Mouse (Mus musculus): ENCODE measurements around the gene Ucp3. TPM values are rescaled to one million over a fixed set of nuclear protein-coding genes. Genes with fewer than 3 reads are reported as not detected.

The Ucp3 gene
- total and polyA plus RNA-seq, 3 experiments = 0.33 TPM; not detected in 2

DNA sequence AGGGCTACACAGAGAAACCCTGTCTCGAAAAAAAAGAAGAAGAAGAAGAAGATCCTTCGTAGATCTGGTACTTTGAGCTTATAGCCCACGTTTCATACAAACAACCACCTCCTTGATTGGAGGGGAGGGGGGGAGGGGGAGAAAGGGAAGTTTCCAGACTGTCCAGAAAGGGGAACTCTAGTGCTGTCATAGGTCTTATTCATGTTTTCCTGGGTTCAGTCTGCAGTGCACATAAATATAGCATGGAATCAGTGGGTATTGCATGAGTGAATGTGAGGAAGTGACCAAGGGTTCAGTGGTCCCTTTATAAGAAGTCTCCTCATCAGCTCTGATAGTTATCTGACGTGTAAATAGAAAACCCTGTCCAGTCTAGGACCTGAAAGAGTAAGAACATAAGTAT, 29.1 kb upstream of the Ucp3 start:
- Histone ChIP-seq H3K4me1 (ENCODE audit: insufficient read depth, low read depth, low read length) (peaks cover 5% of the 10 kb centered on the region; the same call in 1 of the 2 replicates), H3K36me3 (replicated peaks) (peaks cover 83% of the 10 kb centered on the region), H3K4me3 (ENCODE audit: low read depth, low read length) (no peak overlapping the region), H3K9me3 (replicated peaks) (no peaks in the 10 kb centered on the region), H3K27me3 (ENCODE audit: insufficient read depth, low read length) (no peaks in the 10 kb centered on the region)
- TF ChIP-seq GATA1 (IDR thresholded peaks at IDR 0.05; ENCODE audit: borderline replicate concordance, low read length) = no peak
- TF ChIP-seq POLR2AphosphoS5 (IDR thresholded peaks at IDR 0.05; ENCODE audit: insufficient replicate concordance, low read depth, low read length) = no peak
- TF ChIP-seq TAL1 (conservative IDR thresholded peaks at IDR 0.05; ENCODE audit: low read depth, low read length) = no peak
- no peak for TF ChIP-seq GATA2 (IDR thresholded peaks at IDR 0.05; ENCODE audit: borderline replicate concordance, low read depth, low read length)
- no peak for TF ChIP-seq CTCF (IDR thresholded peaks at IDR 0.05; ENCODE audit: low read depth, low read length)
- no peak for ATAC-seq (ENCODE audit: extremely low read depth, insufficient number of reproducible peaks, low FRiP score, poor library complexity, severe bottlenecking)
- DNase-seq (ENCODE audit: low spot score) = peak; percentile 29

DNA sequence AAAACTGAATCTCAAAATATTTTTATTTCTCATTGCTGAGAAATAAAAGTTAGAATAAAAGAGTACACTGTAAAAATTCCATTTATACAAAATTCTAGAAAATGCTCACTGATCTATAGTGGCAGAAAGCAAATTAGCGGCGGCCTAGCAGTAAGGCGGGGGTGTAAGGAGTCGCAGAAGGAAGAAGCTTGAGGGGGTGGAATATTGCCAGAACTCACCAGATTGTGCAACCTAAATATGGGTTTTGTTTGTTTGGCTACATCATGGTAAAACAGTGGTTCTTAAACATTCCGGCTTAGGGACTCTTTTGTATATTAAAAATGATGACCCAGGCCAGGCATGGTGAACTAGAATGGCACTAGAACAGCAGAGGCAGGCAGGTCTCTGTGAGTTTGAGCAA, 26.5 kb upstream of the Ucp3 start:
- ATAC-seq (ENCODE audit: extremely low read depth, insufficient number of reproducible peaks, low FRiP score, poor library complexity, severe bottlenecking) (no peak), DNase-seq (ENCODE audit: low spot score) (no peak)
- no peaks in the 10 kb centered on the region for H3K27me3 ChIP-seq (ENCODE audit: insufficient read depth, low read length)

DNA sequence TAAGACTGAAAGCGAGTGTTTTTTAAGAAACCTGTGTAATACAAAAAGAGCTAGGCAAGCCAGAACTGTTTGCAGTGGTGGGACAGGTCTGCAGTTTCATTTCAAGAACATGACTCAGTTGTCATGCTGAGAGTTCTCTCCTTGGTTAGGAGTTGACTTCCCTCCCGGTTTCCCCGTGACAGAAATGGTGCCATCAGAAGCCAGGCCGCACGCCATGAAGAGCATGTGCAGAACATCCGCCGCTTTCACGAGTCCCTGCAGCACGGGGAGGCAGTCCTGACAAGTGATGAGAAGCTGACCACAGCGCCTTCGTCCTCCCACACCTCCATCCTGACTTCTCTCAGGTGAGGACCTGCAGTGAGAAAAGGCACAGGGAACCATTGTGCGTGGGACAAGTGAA, 24.3 kb upstream of the Ucp3 start:
- peaks cover 87% of the 10 kb centered on the region for H3K36me3 ChIP-seq (replicated peaks)
- H3K4me3 ChIP-seq (ENCODE audit: low read depth, low read length) = no peak overlapping the region
- no peaks in the 10 kb centered on the region for H3K4me1 ChIP-seq (ENCODE audit: insufficient read depth, low read depth, low read length)
- no peak for TF ChIP-seq POLR2AphosphoS5 (IDR thresholded peaks at IDR 0.05; ENCODE audit: insufficient replicate concordance, low read depth, low read length)
- no peak for TF ChIP-seq GATA2 (IDR thresholded peaks at IDR 0.05; ENCODE audit: borderline replicate concordance, low read depth, low read length)
- TF ChIP-seq TAL1 (conservative IDR thresholded peaks at IDR 0.05; ENCODE audit: low read depth, low read length) = no peak
- no peak for TF ChIP-seq GATA1 (IDR thresholded peaks at IDR 0.05; ENCODE audit: borderline replicate concordance, low read length)
- no peak for TF ChIP-seq CTCF (IDR thresholded peaks at IDR 0.05; ENCODE audit: low read depth, low read length)
- H3K27me3 ChIP-seq (ENCODE audit: insufficient read depth, low read length) = no peaks in the 10 kb centered on the region
- H3K9me3 ChIP-seq (replicated peaks) = no peaks in the 10 kb centered on the region
- ATAC-seq (ENCODE audit: extremely low read depth, insufficient number of reproducible peaks, low FRiP score, poor library complexity, severe bottlenecking) = no peak
- no peak for DNase-seq (ENCODE audit: low spot score)

More for the DNA sequence above, 26.5 kb upstream of the Ucp3 start:
- Histone ChIP-seq H3K9me3 (replicated peaks) (no peaks in the 10 kb centered on the region), H3K4me1 (ENCODE audit: insufficient read depth, low read depth, low read length) (peaks cover 5% of the 10 kb centered on the region; the same call in 1 of the 2 replicates), H3K36me3 (replicated peaks) (peaks cover 86% of the 10 kb centered on the region), H3K4me3 (ENCODE audit: low read depth, low read length) (no peak overlapping the region)
- TF ChIP-seq POLR2AphosphoS5 (IDR thresholded peaks at IDR 0.05; ENCODE audit: insufficient replicate concordance, low read depth, low read length) (no peak), GATA1 (IDR thresholded peaks at IDR 0.05; ENCODE audit: borderline replicate concordance, low read length) (no peak), CTCF (IDR thresholded peaks at IDR 0.05; ENCODE audit: low read depth, low read length) (no peak), TAL1 (conservative IDR thresholded peaks at IDR 0.05; ENCODE audit: low read depth, low read length) (no peak), GATA2 (IDR thresholded peaks at IDR 0.05; ENCODE audit: borderline replicate concordance, low read depth, low read length) (no peak)

DNA sequence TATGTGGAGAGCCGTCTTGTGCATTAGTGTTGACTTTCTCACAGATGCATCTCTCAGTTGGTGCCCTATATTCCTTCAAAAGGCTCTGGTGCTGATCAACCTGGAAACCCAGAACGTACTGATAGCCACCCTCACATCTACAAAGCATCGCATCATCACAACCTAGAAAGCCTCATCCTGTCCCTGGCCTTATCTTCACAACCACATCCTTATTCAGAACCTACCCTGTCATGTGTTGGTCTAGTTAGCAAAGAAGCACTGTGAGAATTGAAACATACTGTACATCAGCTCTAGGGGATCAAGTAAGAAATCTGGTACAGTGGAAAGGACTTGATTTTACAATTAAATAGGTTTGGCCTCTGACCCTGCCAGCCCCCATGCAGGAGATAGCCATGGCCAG, 23.8 kb upstream of the Ucp3 start:
- Histone ChIP-seq H3K4me1 (ENCODE audit: insufficient read depth, low read depth, low read length) (no peaks in the 10 kb centered on the region), H3K4me3 (ENCODE audit: low read depth, low read length) (no peak overlapping the region), H3K36me3 (replicated peaks) (peaks cover 87% of the 10 kb centered on the region), H3K9me3 (replicated peaks) (no peaks in the 10 kb centered on the region), H3K27me3 (ENCODE audit: insufficient read depth, low read length) (no peaks in the 10 kb centered on the region)
- DNase-seq (ENCODE audit: low spot score) (no peak), ATAC-seq (ENCODE audit: extremely low read depth, insufficient number of reproducible peaks, low FRiP score, poor library complexity, severe bottlenecking) (no peak)
- TF ChIP-seq GATA2 (IDR thresholded peaks at IDR 0.05; ENCODE audit: borderline replicate concordance, low read depth, low read length) (no peak), CTCF (IDR thresholded peaks at IDR 0.05; ENCODE audit: low read depth, low read length) (no peak), POLR2AphosphoS5 (IDR thresholded peaks at IDR 0.05; ENCODE audit: insufficient replicate concordance, low read depth, low read length) (no peak), TAL1 (conservative IDR thresholded peaks at IDR 0.05; ENCODE audit: low read depth, low read length) (no peak), GATA1 (IDR thresholded peaks at IDR 0.05; ENCODE audit: borderline replicate concordance, low read length) (no peak)

DNA sequence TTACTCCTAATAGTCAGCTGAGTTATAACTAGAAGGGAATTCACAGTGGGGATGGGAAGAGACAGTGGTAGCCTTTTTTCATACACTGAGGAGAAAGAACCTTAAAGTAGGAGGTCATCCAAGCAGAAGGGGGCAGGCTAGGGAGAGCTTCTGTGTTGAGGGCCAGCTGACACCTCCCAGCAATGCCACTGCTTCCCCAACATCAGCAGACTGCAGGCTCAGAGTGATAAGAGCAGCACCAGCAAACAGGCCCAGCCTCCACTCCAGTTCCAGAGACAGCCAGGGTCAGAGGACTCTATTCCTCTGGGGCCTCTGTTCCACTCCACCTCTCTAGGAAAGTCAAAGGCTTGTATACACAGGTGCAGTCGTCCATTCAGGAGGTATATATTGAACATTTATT, 14.6 kb upstream of the Ucp3 start:
- ATAC-seq (ENCODE audit: extremely low read depth, insufficient number of reproducible peaks, low FRiP score, poor library complexity, severe bottlenecking) = peak; percentile 82
- H3K36me3 ChIP-seq (replicated peaks) = peaks cover 94% of the 10 kb centered on the region

DNA sequence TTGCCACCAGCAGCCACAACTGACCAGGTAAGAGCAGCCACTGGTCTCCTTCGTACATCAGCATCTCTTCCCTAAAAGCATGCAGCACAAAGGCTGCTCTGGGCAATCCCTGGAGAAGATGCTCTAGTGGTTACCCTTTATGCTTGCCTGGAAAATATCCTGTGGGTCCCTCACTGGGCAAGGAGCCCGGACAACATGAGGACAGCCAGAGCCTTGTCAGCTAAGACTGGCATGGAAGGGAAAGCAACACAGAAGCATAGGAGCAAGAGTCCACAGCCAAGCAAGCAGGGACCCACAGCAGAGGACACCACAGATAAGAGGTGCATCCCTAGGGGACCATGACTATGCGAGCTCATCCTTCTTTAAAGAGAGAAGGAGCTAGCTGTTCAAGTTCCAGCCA, 12.9 kb upstream of the Ucp3 start:
- Histone ChIP-seq H3K36me3 (replicated peaks) (peaks cover 94% of the 10 kb centered on the region), H3K4me3 (ENCODE audit: low read depth, low read length) (no peak overlapping the region), H3K9me3 (replicated peaks) (no peaks in the 10 kb centered on the region), H3K4me1 (ENCODE audit: insufficient read depth, low read depth, low read length) (peaks cover 66% of the 10 kb centered on the region), H3K27me3 (ENCODE audit: insufficient read depth, low read length) (no peaks in the 10 kb centered on the region)
- no peak for DNase-seq (ENCODE audit: low spot score)
- TF ChIP-seq TAL1 (conservative IDR thresholded peaks at IDR 0.05; ENCODE audit: low read depth, low read length) (no peak), POLR2AphosphoS5 (IDR thresholded peaks at IDR 0.05; ENCODE audit: insufficient replicate concordance, low read depth, low read length) (no peak), GATA1 (IDR thresholded peaks at IDR 0.05; ENCODE audit: borderline replicate concordance, low read length) (no peak), GATA2 (IDR thresholded peaks at IDR 0.05; ENCODE audit: borderline replicate concordance, low read depth, low read length) (no peak), CTCF (IDR thresholded peaks at IDR 0.05; ENCODE audit: low read depth, low read length) (no peak)
- no peak for ATAC-seq (ENCODE audit: extremely low read depth, insufficient number of reproducible peaks, low FRiP score, poor library complexity, severe bottlenecking)

More for the DNA sequence above, 14.6 kb upstream of the Ucp3 start:
- no peak for TF ChIP-seq POLR2AphosphoS5 (IDR thresholded peaks at IDR 0.05; ENCODE audit: insufficient replicate concordance, low read depth, low read length)
- TF ChIP-seq TAL1 (conservative IDR thresholded peaks at IDR 0.05; ENCODE audit: low read depth, low read length) = 0 out of 2 replicates have a peak, but pooled peaks have one; percentile 13
- no peak for TF ChIP-seq CTCF (IDR thresholded peaks at IDR 0.05; ENCODE audit: low read depth, low read length)
- TF ChIP-seq GATA1 (IDR thresholded peaks at IDR 0.05; ENCODE audit: borderline replicate concordance, low read length) = no peak
- TF ChIP-seq GATA2 (IDR thresholded peaks at IDR 0.05; ENCODE audit: borderline replicate concordance, low read depth, low read length) = no peak
- H3K4me3 ChIP-seq (ENCODE audit: low read depth, low read length) = no peak overlapping the region
- peaks cover 49% of the 10 kb centered on the region for H3K4me1 ChIP-seq (ENCODE audit: insufficient read depth, low read depth, low read length)
- H3K9me3 ChIP-seq (replicated peaks) = no peaks in the 10 kb centered on the region
- H3K27me3 ChIP-seq (ENCODE audit: insufficient read depth, low read length) = no peaks in the 10 kb centered on the region
- peak; percentile 68 for DNase-seq (ENCODE audit: low spot score)
